Mouse (Mus musculus) lung, embryonic 14.5 days (tissue): Measurements from ENCODE around the gene Sgcd. TPM values are rescaled to one million over a fixed set of nuclear protein-coding genes. Genes with fewer than 3 reads are reported as not detected.

ENCODE experiments used
- ATAC-seq: fragments of 200-750 bp; cut with Nextera tagmentation; 2 replicates; pipeline ENCODE4 v1.8.0; 2017; ENCODE audit warnings: mild to moderate bottlenecking, moderate TSS enrichment, moderate library complexity; ENCODE audit not compliant: insufficient read depth
- DNase-seq: peaks from one replicate; pipeline ENCODE4 v3.0.0-alpha.2; 2015
- H3K27ac ChIP-seq: fragments of 300-500 bp; sonication (generic); 2 replicates; pipeline ENCODE4 v1.5.1; 2014; ENCODE audit warnings: low read depth, mild to moderate bottlenecking, moderate library complexity
- H3K27me3 ChIP-seq: fragments of 300-500 bp; sonication (generic); 2 replicates; pipeline ENCODE4 v1.6.1; 2014; ENCODE audit warnings: low read length, control low read depth; ENCODE audit not compliant: insufficient read depth
- H3K36me3 ChIP-seq: fragments of 300-500 bp; sonication (generic); 2 replicates; pipeline ENCODE4 v1.6.1; 2014; ENCODE audit warnings: control low read depth; ENCODE audit not compliant: insufficient read depth
- H3K4me1 ChIP-seq: fragments of 300-500 bp; sonication (generic); 2 replicates; pipeline ENCODE4 v1.6.1; 2014; ENCODE audit warnings: antibody characterized with exemption, control low read depth; ENCODE audit not compliant: insufficient read depth
- H3K4me2 ChIP-seq: fragments of 300-500 bp; sonication (generic); 2 replicates; pipeline ENCODE4 v1.6.1; 2014; ENCODE audit warnings: mild to moderate bottlenecking
- H3K4me3 ChIP-seq: fragments of 300-500 bp; sonication (generic); 2 replicates; pipeline ENCODE4 v1.5.1; 2014; ENCODE audit warnings: low read depth, low read length
- H3K9ac ChIP-seq: fragments of 300-500 bp; sonication (generic); 2 replicates; pipeline ENCODE4 v1.6.1; 2014
- H3K9me3 ChIP-seq: fragments of 300-500 bp; sonication (generic); 2 replicates; pipeline ENCODE4 v1.6.1; 2016; ENCODE audit warnings: low read depth, low read length, control low read depth
- CTCF ChIP-seq: IDR thresholded peaks from 2 replicates; pipeline ENCODE4 v1.5.1; 2016; ENCODE audit warnings: antibody characterized with exemption, low read depth
- WGBS: fragments of 180-500 bp; shearing (Covaris S2); extraction: QIAGEN DNeasy Blood & Tissue Kit; methylation state at CpG from one replicate; pipeline ENCODE4 v1.1.7; 2014; 5-methylcytosine and 5-hydroxymethylcytosine counted together
- polyA plus RNA-seq: library from polyadenylated mRNA; unstranded; fragments of >200 nt; fragmentation: Nextera tagmentation; extraction: Ambion mirVana; gene quantifications from 2 replicates; pipeline ENCODE4 v1.2.1, GENCODE M21; 2014

Gene Sgcd
- polyA plus RNA-seq, 1 experiment from 2014 or later: 2.5 TPM

- no peak overlapping the region for H3K4me2 ChIP-seq
- no peak overlapping the region for H3K4me3 ChIP-seq
- no peaks in the 10 kb centered on the region for H3K36me3 ChIP-seq
- H3K9me3 ChIP-seq: no peaks in the 10 kb centered on the region
- ATAC-seq (no peak), DNase-seq (no peak)
- no peak overlapping the region for H3K9ac ChIP-seq
- no peak for TF ChIP-seq CTCF
- H3K4me1 ChIP-seq: no peaks in the 10 kb centered on the region
- no peak overlapping the region for H3K27ac ChIP-seq
- H3K27me3 ChIP-seq: no peaks in the 10 kb centered on the region
- 78% methylated on average over 2 of the region's 2 CpGs for WGBS
Observed at GRCm38 (mm10) chr11:47071161-47071560, 917.6 kb downstream of the Sgcd start.

DNA sequence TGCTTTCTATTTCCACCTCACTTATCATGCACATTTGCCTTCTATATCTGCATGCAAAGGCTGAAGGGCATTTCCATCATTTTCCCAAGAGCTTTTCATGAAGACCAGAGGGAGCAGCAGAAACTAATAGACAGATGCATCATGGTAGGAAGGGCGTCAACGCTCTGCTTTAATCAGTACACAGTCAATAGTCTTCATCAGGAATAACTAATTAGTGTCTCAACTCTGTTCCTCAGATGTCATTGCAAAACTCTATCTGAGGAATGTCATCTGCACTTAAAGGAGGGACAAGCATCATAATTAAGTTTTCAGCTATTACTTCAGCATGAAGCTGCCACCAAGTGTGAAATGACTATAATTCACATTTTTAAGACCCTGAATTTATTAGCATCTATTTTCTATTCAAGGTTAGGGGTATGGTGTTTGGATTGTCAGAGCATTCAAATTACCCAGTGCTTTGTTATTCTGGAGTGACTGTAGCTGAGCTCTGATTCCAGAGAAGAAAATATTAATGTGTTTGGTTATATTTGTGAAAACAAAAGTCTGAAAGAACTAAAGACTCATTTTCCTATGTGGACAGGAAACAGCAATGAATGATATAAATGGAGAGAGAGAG is 918.9 kb downstream of the Sgcd start:
- no peaks in the 10 kb centered on the region for H3K9me3 ChIP-seq
- H3K27me3 ChIP-seq: no peaks in the 10 kb centered on the region
- H3K9ac ChIP-seq: no peak overlapping the region
- H3K36me3 ChIP-seq: no peaks in the 10 kb centered on the region
- no peaks in the 10 kb centered on the region for H3K4me1 ChIP-seq
- H3K4me2 ChIP-seq: no peak overlapping the region
- TF ChIP-seq CTCF: no peak
- DNase-seq: no peak
- H3K27ac ChIP-seq: no peak overlapping the region
- no peak for ATAC-seq
- no peak overlapping the region for H3K4me3 ChIP-seq
- 68% methylated on average over 2 of the region's 2 CpGs for WGBS

GRCm38 (mm10) chr11:47063690-47064089 is 925.1 kb downstream of the Sgcd start:
- no peaks in the 10 kb centered on the region for H3K27me3 ChIP-seq
- WGBS: 55% methylated on average over 4 of the region's 4 CpGs
- no peaks in the 10 kb centered on the region for H3K36me3 ChIP-seq
- no peak overlapping the region for H3K27ac ChIP-seq
- H3K4me1 ChIP-seq: no peaks in the 10 kb centered on the region
- ATAC-seq (no peak), DNase-seq (peak; percentile 12)
- no peaks in the 10 kb centered on the region for H3K9me3 ChIP-seq
- no peak overlapping the region for H3K4me3 ChIP-seq
- TF ChIP-seq CTCF: no peak
- no peak overlapping the region for H3K4me2 ChIP-seq
- H3K9ac ChIP-seq: no peak overlapping the region

GRCm38 (mm10) chr11:47050390-47050789 is 938.4 kb downstream of the Sgcd start:
- no peak overlapping the region for H3K9ac ChIP-seq
- H3K4me3 ChIP-seq: no peak overlapping the region
- H3K27ac ChIP-seq: no peak overlapping the region
- no peaks in the 10 kb centered on the region for H3K36me3 ChIP-seq
- no peaks in the 10 kb centered on the region for H3K27me3 ChIP-seq
- no peak for TF ChIP-seq CTCF
- WGBS: 47% methylated on average over 2 of the region's 2 CpGs
- peak; percentile 28 for DNase-seq
- H3K9me3 ChIP-seq: no peaks in the 10 kb centered on the region
- H3K4me1 ChIP-seq: no peaks in the 10 kb centered on the region
- H3K4me2 ChIP-seq: no peak overlapping the region
- no peak for ATAC-seq

GRCm38 (mm10) chr11:47049756-47050155 is 939.0 kb downstream of the Sgcd start:
- H3K36me3 ChIP-seq: no peaks in the 10 kb centered on the region
- H3K4me2 ChIP-seq: no peak overlapping the region
- ATAC-seq: no peak
- H3K9me3 ChIP-seq: no peaks in the 10 kb centered on the region
- H3K4me3 ChIP-seq: no peak overlapping the region
- WGBS: 78% methylated on average over 4 of the region's 4 CpGs
- no peak overlapping the region for H3K27ac ChIP-seq
- H3K4me1 ChIP-seq: no peaks in the 10 kb centered on the region
- no peak for DNase-seq
- H3K9ac ChIP-seq: no peak overlapping the region
- H3K27me3 ChIP-seq: no peaks in the 10 kb centered on the region
- TF ChIP-seq CTCF: no peak

- no peaks in the 10 kb centered on the region for H3K36me3 ChIP-seq
- H3K4me2 ChIP-seq: no peak overlapping the region
- H3K4me1 ChIP-seq: no peaks in the 10 kb centered on the region
- TF ChIP-seq CTCF: no peak
- no peak for ATAC-seq
- WGBS: 63% methylated on average over 5 of the region's 5 CpGs
- no peaks in the 10 kb centered on the region for H3K27me3 ChIP-seq
- H3K27ac ChIP-seq: no peak overlapping the region
- H3K4me3 ChIP-seq: no peak overlapping the region
- DNase-seq: peak; percentile 16
- no peaks in the 10 kb centered on the region for H3K9me3 ChIP-seq
- H3K9ac ChIP-seq: no peak overlapping the region
Observed at GRCm38 (mm10) chr11:47032318-47032717, 956.5 kb downstream of the Sgcd start.

GRCm38 (mm10) chr11:47020874-47021273 is 967.9 kb downstream of the Sgcd start:
- Histone ChIP-seq H3K36me3 (no peaks in the 10 kb centered on the region), H3K4me3 (no peak overlapping the region), H3K9me3 (no peaks in the 10 kb centered on the region), H3K4me2 (no peak overlapping the region), H3K9ac (no peak overlapping the region), H3K27me3 (no peaks in the 10 kb centered on the region), H3K27ac (no peak overlapping the region), H3K4me1 (no peaks in the 10 kb centered on the region)
- WGBS: 34% methylated on average over 6 of the region's 6 CpGs
- ATAC-seq (peak; percentile 84; the same call in 1 of the 2 replicates), DNase-seq (peak; percentile 45)
- no peak for TF ChIP-seq CTCF
